Mouse (Mus musculus) activated CD4-positive, CD25-positive, alpha-beta regulatory T cell, adult 4 months (primary cell): ENCODE data around the gene Hes5. TPM values are rescaled to one million over a fixed set of nuclear protein-coding genes. Genes with fewer than 3 reads are reported as not detected.

Experiments used
- ATAC-seq: one replicate; pipeline ENCODE4 v1.8.0; 2017
- polyA plus RNA-seq, 2 experiments: library from polyadenylated mRNA; unstranded; fragments of 100-300 nt; shearing (Covaris generic); gene quantifications; one replicate each; pipeline ENCODE4 v1.2.1; 2017

Gene Hes5
- 1 to 10 TPM; 1.0 to 1.1 TPM for polyA plus RNA-seq

DNA sequence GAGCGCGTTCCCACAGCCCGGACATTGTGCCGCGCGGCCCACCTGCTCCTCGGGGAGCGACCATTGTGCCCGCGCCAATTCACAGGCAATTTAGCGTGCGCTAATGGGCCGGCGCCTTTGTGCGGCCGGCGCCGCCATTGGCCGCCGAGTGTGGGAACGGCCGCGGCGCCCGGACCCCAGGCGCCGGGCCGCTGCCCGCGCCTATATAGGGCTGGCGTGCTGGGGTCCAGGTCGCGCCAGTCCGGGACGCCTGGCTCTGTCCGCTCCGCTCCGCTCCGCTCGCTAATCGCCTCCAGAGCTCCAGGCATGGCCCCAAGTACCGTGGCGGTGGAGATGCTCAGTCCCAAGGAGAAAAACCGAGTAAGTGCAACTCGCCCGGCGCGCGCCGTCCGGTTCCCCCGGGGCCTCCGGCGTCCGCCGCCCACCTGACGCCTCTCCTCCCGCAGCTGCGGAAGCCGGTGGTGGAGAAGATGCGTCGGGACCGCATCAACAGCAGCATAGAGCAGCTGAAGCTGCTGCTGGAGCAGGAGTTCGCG is at the start of gene Hes5:
Hes5 (plus strand) TSS at position 234 of the 536 bp plus-strand sequence.
- ATAC-seq = peak; percentile 11

GRCm38 (mm10) chr4:154911644-154912043 is 49.1 kb upstream of the Hes5 start:
- no peak for ATAC-seq

- ATAC-seq = no peak
Observed at GRCm38 (mm10) chr4:154913845-154914244, 46.9 kb upstream of the Hes5 start.

DNA sequence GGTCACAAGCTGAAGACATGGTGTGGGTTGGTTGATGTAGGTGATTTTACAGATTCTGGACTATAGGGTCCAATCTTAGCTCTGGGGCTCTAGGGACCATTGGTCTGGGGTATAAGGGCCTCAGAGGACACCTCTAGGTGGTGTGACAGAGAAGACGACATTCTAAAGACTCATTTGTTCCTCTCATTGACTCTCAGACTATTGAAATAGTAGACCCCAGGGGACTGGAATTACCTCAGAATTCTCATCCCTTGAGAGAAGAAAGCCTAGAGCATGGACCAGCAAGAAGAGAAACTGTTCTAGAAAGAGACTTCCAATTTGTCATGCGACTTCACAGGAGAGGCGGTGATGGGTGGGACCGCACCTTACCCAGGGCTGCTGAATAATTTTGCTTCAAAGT is 46.5 kb upstream of the Hes5 start:
- no peak for ATAC-seq

GRCm38 (mm10) chr4:154914707-154915106 is 46.0 kb upstream of the Hes5 start:
- ATAC-seq = no peak

DNA sequence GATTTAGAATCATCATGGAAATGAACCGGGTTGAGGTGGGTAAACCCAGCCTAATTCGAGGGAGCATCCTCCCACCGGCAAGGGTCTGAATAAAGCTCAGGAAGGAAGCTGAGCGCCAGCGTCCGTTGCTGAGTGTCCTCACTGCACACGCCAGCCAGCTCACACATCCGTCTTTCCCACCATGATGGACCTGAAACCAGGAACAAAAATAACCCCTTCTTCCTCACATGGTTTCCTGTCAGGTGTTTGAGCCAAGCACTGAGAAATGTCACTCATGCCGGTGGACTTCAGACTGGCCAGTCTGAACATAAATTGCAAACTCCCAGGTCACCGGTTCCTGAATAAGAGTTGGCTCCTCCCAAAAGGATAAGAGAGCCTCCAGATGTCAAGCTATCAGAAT is 45.4 kb upstream of the Hes5 start:
- ATAC-seq = no peak

GRCm38 (mm10) chr4:154916662-154917061 is 44.1 kb upstream of the Hes5 start:
- no peak for ATAC-seq

DNA sequence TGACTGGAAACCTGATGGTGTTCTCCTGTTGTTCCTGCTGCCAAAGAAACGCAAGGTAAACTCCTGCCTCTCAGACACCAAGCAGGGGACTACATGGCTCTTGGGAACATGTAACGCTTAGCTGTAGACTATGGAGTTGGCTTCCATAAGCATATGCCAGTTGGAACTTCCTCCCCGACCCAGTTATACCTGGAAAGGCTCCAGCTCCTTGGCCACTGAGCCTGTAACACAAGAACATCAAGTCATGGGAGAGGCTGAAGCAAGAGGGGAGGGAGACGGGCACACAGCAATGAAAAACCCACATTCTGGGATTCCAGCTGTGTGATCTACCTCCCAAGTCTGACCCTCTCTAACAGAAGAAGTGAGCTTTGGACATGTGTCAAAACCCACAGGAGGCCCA is 38.4 kb upstream of the Hes5 start:
- ATAC-seq = no peak

GRCm38 (mm10) chr4:154922931-154923330 is 37.8 kb upstream of the Hes5 start:
- ATAC-seq = no peak

- ATAC-seq = no peak
Observed at GRCm38 (mm10) chr4:154925413-154925812, 35.3 kb upstream of the Hes5 start.

- peak; percentile 16 for ATAC-seq
Observed at GRCm38 (mm10) chr4:154926969-154927898, 33.5 kb upstream of the Hes5 start.

DNA sequence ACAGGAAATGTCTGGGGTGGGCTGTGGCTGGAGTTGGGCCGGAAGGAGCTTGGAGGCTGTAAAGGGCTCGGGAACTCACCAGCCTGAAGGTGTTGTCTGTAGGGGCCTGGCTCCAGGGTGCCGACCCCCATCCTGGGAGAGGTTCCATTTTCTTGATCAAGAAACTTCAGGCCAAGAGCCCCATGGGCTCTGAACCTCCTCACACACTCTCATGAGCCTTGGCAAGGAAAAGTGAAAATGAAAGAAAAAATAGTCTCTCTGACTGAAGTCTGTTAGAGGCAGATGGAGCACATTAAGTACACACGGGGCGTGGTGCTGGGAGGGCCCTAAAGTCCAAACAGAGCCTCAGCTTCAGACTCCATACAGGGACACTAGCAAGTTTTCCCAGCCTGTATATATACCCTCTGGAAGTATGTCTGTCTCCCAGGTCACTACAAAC is 32.8 kb upstream of the Hes5 start:
- peak; percentile 84 for ATAC-seq

DNA sequence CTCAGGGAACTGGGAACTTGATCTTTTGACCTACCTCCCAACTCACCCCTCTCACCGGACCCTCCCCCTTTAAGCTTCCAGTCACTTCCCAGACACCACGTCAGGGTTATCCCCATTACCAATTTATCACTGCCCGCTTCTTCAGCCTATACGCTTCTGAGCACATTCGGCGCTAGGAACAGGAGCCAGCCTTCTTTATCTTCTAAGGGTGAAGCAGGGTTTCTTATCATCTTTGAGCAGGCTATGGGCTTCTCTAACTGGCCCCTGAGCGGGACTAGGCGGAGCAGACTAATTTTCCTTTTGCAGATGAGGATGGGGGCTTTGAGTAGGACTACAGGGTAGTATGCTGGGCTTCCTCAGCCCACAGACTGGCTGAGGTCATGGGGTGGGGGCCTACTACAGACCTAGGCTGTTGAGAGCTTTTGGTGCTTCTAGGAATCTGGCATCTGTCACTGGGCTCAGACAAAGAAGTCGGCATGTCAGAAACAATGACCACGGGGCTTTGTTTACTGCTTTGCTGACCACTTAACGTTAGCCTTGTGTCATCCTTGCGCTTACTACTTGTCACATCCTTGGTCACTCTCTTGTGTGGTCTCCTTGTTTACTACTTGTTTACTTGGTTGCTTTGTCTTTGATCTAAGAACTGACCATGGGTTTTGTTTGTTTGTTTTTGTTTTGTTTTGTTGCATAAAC is 32.2 kb upstream of the Hes5 start, which contains the start of gene Tnfrsf14:
Tnfrsf14 (minus strand) TSS at position 169 of the 693 bp plus-strand sequence.
- peak; percentile 13 for ATAC-seq

DNA sequence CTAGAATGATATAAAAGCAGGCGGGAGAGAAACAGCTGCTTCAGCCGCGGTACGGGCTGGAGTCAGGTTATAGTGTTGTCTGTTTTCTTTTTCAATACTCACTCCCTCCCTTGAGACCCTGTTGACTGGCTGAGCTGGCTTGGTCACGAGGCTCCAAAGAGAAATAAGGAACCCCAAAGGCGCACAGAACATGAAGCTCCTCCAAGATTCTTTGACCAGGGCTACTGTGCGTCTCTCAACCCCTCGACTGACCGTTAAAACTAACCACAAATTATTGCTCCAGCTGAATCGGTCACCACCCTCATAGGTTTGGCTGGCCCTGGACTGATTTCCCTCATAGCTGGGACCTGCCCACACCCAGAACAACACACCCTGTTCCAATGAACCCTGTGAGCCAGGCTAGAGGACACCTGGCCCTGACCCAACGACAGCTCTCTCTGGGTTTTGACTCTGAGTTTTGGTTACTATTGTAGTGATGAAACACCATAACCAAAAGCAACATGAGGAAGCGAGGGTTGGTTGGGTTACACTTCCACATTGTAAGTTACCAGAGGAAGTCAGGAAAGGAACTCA is 31.5 kb upstream of the Hes5 start:
- no peak for ATAC-seq

DNA sequence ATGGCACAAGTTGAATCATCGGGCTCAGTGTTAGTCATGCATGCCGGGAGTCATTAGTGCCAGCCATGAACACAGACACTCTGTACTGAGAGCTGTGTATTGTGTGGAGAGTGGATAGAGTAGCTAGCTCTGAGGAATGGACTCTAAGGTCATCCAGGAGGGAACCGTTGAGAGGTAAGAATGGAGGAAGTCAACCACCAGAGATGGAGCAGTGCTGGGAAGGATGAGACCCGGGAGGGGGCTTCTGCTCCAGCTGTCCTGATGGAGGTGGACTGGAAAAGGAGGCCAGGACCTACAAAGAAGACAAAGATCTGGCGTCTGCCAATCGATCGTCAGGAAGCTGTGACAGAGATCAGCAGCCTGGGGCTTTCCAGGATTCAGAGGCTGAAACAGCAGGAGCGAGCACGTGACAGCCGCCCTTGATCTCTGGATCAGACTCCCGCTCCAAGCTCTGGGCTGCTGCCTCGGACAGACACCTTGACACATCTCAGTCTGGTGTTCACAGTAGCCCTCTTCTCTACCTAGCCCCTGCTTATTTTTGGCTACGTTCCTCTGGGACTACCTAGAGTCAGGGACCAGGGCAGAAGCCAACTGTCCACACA is 27.3 kb upstream of the Hes5 start:
- no peak for ATAC-seq

- no peak for ATAC-seq
Observed at GRCm38 (mm10) chr4:154934800-154935199, 25.9 kb upstream of the Hes5 start.

GRCm38 (mm10) chr4:154935788-154936187 is 24.9 kb upstream of the Hes5 start:
- peak; percentile 49 for ATAC-seq

DNA sequence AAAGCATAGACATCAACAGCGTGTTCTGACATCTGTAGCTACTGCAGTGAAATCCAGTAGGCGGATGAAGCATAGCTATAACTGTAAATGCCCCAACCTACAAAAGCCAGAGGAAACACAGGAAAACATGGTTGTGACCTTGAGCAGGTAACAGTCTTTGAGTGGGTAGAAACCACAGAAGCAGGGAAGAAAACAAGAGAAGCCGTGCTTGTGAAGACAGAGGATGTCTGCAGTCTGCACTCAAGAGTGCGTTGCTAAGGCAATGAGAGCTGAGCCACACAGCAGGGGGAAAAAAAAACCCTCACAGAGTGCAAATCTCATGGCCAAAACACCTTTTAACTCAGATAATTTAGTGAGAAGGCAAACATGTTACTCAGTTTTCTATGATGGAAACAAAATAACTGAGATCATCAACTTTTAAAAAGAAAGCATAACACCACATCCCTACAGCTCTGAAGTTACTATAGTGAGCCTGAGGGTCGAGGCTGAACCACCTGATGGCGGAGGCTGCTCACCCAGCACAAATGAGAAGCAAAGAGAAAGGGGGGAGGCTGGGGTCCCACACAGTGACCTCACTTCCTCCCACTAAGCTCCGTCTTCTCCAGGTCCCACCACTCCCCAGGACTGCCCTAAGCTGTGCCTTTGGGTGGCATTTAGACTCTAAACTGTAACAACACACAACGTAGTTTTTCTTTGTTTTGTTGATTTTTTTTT is 24.0 kb upstream of the Hes5 start:
- peak; percentile 88 for ATAC-seq

DNA sequence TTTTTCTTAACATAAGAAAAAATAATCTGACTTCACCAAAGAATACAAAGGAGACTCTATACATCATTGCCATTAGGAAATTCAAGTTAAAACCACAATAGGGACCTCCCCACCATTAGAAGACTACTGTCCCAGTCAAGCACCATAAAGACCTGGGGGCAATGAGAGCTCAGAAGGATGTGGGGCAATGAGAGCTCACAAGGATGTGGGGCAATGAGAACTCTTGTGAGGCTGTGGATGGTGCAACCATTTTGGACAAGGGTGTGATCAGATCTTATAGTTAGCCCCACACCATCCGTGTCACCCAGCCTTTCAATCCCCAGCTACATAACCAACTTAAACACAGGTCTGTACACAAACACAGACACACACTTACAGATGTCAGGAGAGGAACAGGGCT is 23.0 kb upstream of the Hes5 start:
- no peak for ATAC-seq

DNA sequence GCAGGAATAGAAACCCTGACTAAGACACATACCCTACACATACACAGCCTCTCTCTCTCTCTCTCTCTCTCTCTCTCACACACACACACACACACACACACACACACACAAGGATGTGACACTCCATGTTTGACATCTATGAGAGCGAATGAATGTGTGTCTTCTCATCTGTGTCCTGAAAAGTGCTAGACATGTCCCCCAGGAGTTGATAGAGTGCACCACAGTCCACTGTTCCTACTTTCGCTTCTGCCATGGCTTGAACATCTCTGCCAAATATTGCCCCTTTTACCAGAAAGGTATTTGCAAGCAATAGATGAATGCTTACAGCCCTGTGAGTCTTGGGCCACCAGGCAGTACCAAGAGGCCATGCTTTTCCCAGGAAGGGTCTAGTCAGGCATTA is 20.6 kb upstream of the Hes5 start:
- no peak for ATAC-seq

DNA sequence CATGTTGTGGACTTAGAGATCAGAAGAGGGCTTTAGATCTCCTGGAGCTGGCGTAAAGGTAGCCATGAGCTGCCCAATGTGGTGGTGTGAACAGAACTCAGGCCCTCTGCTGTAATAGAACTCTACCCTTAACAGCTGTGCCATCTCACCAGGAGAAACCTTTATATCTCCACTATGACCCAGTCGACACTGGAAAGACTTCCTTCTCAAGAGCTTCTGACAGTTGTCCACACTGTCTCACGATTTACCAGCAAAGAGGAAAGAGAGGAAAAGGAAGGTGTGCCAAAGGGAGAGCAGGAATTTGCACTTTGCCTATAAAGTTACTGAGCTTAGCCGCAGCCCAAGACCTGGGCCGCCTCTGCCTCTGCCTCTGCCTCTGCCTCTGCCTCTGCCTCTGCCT is 18.9 kb upstream of the Hes5 start:
- no peak for ATAC-seq
